Mouse (Mus musculus) cortical plate, adult 2 months (tissue): Measurements from ENCODE around the gene Nupr1. TPM values are rescaled to one million over a fixed set of nuclear protein-coding genes. Genes with fewer than 3 reads are reported as not detected.
A peak's percentile ranks its signal among the peaks of the same experiment; 100 is the strongest.

ENCODE experiments used
- H3K27ac ChIP-seq: fragments of 200-500 bp; 2 replicates; pipeline ENCODE4 v1.5.1; 2012; ENCODE audit warnings: low read length, control low read depth, inconsistent platforms; ENCODE audit not compliant: insufficient read depth
- H3K4me1 ChIP-seq: fragments of 200-500 bp; 2 replicates; pipeline ENCODE4 v1.6.1; 2011; ENCODE audit warnings: low read length; ENCODE audit not compliant: control insufficient read depth, insufficient read depth
- H3K4me3 ChIP-seq: fragments of 200-500 bp; 2 replicates; pipeline ENCODE4 v1.5.1; 2011; ENCODE audit warnings: mild to moderate bottlenecking, low read length, control low read depth; ENCODE audit not compliant: insufficient read depth
- CTCF ChIP-seq: fragments of 200-500 bp; IDR thresholded peaks from 2 replicates; pipeline ENCODE4 v1.5.1; 2011; ENCODE audit warnings: mild to moderate bottlenecking, control low read depth, low read length; ENCODE audit not compliant: insufficient read depth; ENCODE audit errors: extremely low read depth
- POLR2A ChIP-seq: fragments of 200-500 bp; IDR thresholded peaks from 2 replicates; pipeline ENCODE4 v1.6.1; 2011; ENCODE audit warnings: mild to moderate bottlenecking, low read length, control low read depth; ENCODE audit not compliant: insufficient read depth; ENCODE audit errors: extremely low read depth
- polyA plus RNA-seq: library from polyadenylated mRNA; depleted of rRNA; stranded (reverse); fragments of >200 nt; gene quantifications from 2 replicates; pipeline ENCODE4 v1.2.3, GENCODE M21; 2012; rRNA removed

The Nupr1 gene
- polyA plus RNA-seq, result 21.6 and 23.1 TPM in 2 replicates

- Histone ChIP-seq H3K27ac (no peak within 1 kb of the TSS), H3K4me3 (no peak within 1 kb of the TSS), H3K4me1 (no peaks in the 10 kb centered on the region)
- no peak for TF ChIP-seq CTCF
- no peak for TF ChIP-seq POLR2A
Observed at GRCm38 (mm10) chr7:126630824-126631518, at the start of gene Nupr1. Gene Nupr1 (minus strand): TSS chr7:126630861.

GRCm38 (mm10) chr7:126679683-126680082 is 49.0 kb upstream of the Nupr1 start:
- Histone ChIP-seq H3K27ac (no peak overlapping the region), H3K4me3 (no peak overlapping the region), H3K4me1 (peaks cover 3% of the 10 kb centered on the region)
- TF ChIP-seq POLR2A (no peak), CTCF (no peak)

GRCm38 (mm10) chr7:126678545-126679341 is 48.1 kb upstream of the Nupr1 start:
- no peak for TF ChIP-seq POLR2A
- no peak for TF ChIP-seq CTCF
- no peak overlapping the region for H3K4me3 ChIP-seq
- no peak overlapping the region for H3K27ac ChIP-seq
- H3K4me1 ChIP-seq, result peaks cover 3% of the 10 kb centered on the region

- Histone ChIP-seq H3K4me3 (no peak overlapping the region; the same call in 1 of the 2 replicates), H3K27ac (no peak overlapping the region), H3K4me1 (peaks cover 3% of the 10 kb centered on the region)
- no peak for TF ChIP-seq CTCF
- TF ChIP-seq POLR2A, result no peak
Observed at GRCm38 (mm10) chr7:126676631-126677220, 46.1 kb upstream of the Nupr1 start.

- peaks cover 3% of the 10 kb centered on the region for H3K4me1 ChIP-seq
- no peak for TF ChIP-seq CTCF
- peak; percentile 60 for TF ChIP-seq POLR2A
- peak within 1 kb of the TSS; percentile 10 for H3K4me3 ChIP-seq
- peak within 1 kb of the TSS; percentile 49 for H3K27ac ChIP-seq
Observed at GRCm38 (mm10) chr7:126676207-126676606, 45.5 kb upstream of the Nupr1 start, which contains the start of gene Sult1a1. Gene Sult1a1 (minus strand): TSS chr7:126676432.

GRCm38 (mm10) chr7:126675104-126675503 is 44.4 kb upstream of the Nupr1 start:
- no peak for TF ChIP-seq POLR2A
- TF ChIP-seq CTCF, result no peak
- H3K4me1 ChIP-seq, result peaks cover 3% of the 10 kb centered on the region
- H3K27ac ChIP-seq, result 0 out of 2 replicates have a peak overlapping the region, but pooled peaks have one; percentile 49
- no peak overlapping the region for H3K4me3 ChIP-seq

- Histone ChIP-seq H3K27ac (no peak overlapping the region), H3K4me1 (peaks cover 3% of the 10 kb centered on the region), H3K4me3 (no peak overlapping the region)
- TF ChIP-seq CTCF, result no peak
- TF ChIP-seq POLR2A, result no peak
Observed at GRCm38 (mm10) chr7:126672111-126672510, 41.5 kb upstream of the Nupr1 start.

- Histone ChIP-seq H3K27ac (no peak overlapping the region), H3K4me1 (peaks cover under 1% of the 10 kb centered on the region), H3K4me3 (no peak overlapping the region)
- no peak for TF ChIP-seq CTCF
- TF ChIP-seq POLR2A, result no peak
Observed at GRCm38 (mm10) chr7:126670152-126670551, 39.5 kb upstream of the Nupr1 start.

- H3K4me3 ChIP-seq, result no peak overlapping the region
- TF ChIP-seq POLR2A (no peak), CTCF (no peak)
- no peaks in the 10 kb centered on the region for H3K4me1 ChIP-seq
- H3K27ac ChIP-seq, result no peak overlapping the region
Observed at GRCm38 (mm10) chr7:126668452-126668851, 37.8 kb upstream of the Nupr1 start.
